Mouse (Mus musculus) intestine, embryonic 15.5 days (tissue): Measurements from ENCODE around the gene Zfp712. TPM values are rescaled to one million over a fixed set of nuclear protein-coding genes. Genes with fewer than 3 reads are reported as not detected.

ENCODE experiments used
- ATAC-seq: fragments of 200-750 bp; cut with Nextera tagmentation; 2 replicates; pipeline ENCODE4 v1.8.0; 2017; ENCODE audit warnings: moderate TSS enrichment, moderate library complexity
- H3K27ac ChIP-seq: fragments of 300-500 bp; sonication (generic); 2 replicates; pipeline ENCODE4 v1.5.1; 2015; ENCODE audit warnings: mild to moderate bottlenecking, inconsistent platforms
- H3K27me3 ChIP-seq: fragments of 300-500 bp; sonication (generic); replicated peaks from 2 replicates; pipeline ENCODE4 v1.6.1; 2015; ENCODE audit warnings: inconsistent platforms
- H3K36me3 ChIP-seq: fragments of 300-500 bp; sonication (generic); 2 replicates; pipeline ENCODE4 v1.6.1; 2015; ENCODE audit warnings: inconsistent platforms
- H3K4me1 ChIP-seq: fragments of 300-500 bp; sonication (generic); replicated peaks from 2 replicates; pipeline ENCODE4 v1.6.1; 2015; ENCODE audit warnings: inconsistent platforms
- H3K4me2 ChIP-seq: fragments of 300-500 bp; sonication (generic); replicated peaks from 2 replicates; pipeline ENCODE4 v1.6.1; 2015; ENCODE audit warnings: mild to moderate bottlenecking, inconsistent platforms
- H3K4me3 ChIP-seq: fragments of 300-500 bp; sonication (generic); replicated peaks from 2 replicates; pipeline ENCODE4 v1.5.1; 2015; ENCODE audit warnings: inconsistent platforms
- H3K9ac ChIP-seq: fragments of 300-500 bp; sonication (generic); 2 replicates; pipeline ENCODE4 v1.6.1; 2015; ENCODE audit warnings: inconsistent platforms
- H3K9me3 ChIP-seq: fragments of 300-500 bp; sonication (generic); 2 replicates; pipeline ENCODE4 v1.6.1; 2016; ENCODE audit warnings: inconsistent platforms
- WGBS: fragments of 180-500 bp; shearing (Covaris S2); methylation state at CpG from one replicate; pipeline ENCODE4 v1.1.7; 2015; 5-methylcytosine and 5-hydroxymethylcytosine counted together
- polyA plus RNA-seq: library from polyadenylated mRNA; unstranded; fragments of >200 nt; fragmentation: Nextera tagmentation; extraction: Ambion mirVana; gene quantifications from 2 replicates; pipeline ENCODE4 v1.2.1, GENCODE M21; 2015

The Zfp712 gene
- polyA plus RNA-seq, 1 experiment from 2014 or later: 3.1 TPM

DNA sequence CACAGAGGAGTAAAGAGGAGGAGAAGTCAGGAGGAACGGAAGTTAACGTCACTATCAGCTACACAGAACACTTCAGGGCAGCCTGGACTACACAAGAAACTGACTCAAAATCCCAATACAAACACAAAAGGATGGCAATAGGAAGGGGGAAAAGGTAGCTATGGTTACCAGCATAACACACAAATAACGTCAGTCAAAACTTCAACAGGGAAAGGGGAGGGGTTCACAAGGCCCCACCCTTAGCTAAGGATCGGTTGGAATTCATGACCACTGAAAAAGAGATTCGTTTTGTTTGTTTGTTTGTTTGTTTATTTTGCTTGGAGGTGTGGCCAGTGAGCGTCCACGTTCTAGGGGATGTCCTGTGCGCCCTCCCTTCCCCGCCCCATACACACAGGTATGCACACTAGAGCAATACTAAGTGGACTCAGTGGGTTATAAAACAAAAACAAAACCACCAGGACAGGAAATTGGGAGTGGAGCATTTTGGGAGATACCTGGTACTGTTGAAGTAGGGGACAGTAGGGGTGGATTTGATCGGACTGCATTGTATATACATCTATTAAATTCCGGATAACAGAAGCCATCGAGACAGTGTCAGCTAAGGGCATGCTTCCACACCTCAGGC lies 697 bp downstream of the Zfp712 start:
- Histone ChIP-seq H3K36me3 (no peaks in the 10 kb centered on the region), H3K4me3 (peak overlapping the region; percentile 60), H3K4me2 (peak overlapping the region; percentile 67), H3K4me1 (0 out of 2 replicates have a peak, but pooled peaks cover 5% of the 10 kb centered on the region), H3K9me3 (no peaks in the 10 kb centered on the region), H3K27ac (peak overlapping the region; percentile 91), H3K27me3 (no peaks in the 10 kb centered on the region), H3K9ac (peak overlapping the region; percentile 60)
- 5% methylated on average over 12 of the region's 12 CpGs for WGBS
- peak; percentile 71 for ATAC-seq

Other genes starting within 250 kb of the Zfp712 start
- gene Gm10767, start 156.3 kb downstream of the Zfp712 start, polyA plus RNA-seq: 1.6 and 1.7 TPM in 2 replicates
- gene Zfp708, start 36.8 kb upstream of the Zfp712 start, polyA plus RNA-seq: 3.6 and 4.6 TPM in 2 replicates
- 2.5 and 3.3 TPM in 2 replicates for gene Gm28557, start 47.4 kb upstream of the Zfp712 start, polyA plus RNA-seq
- gene Rslcan18, start 55.1 kb upstream of the Zfp712 start, polyA plus RNA-seq: 0.09 and 0.20 TPM in 2 replicates
- gene Zfp759, start 60.5 kb upstream of the Zfp712 start, polyA plus RNA-seq: 1.7 and 2.1 TPM in 2 replicates
- 7.5 and 7.8 TPM in 2 replicates for gene Rsl1, start 112.0 kb upstream of the Zfp712 start, polyA plus RNA-seq
- gene Zfp455, start 133.3 kb upstream of the Zfp712 start, polyA plus RNA-seq: 1.4 and 2.0 TPM in 2 replicates
- gene Zfp458, start 217.3 kb upstream of the Zfp712 start, polyA plus RNA-seq: 1.7 TPM in 2 replicates
- gene Zfp457, start 245.3 kb upstream of the Zfp712 start, polyA plus RNA-seq: 0.49 and 0.53 TPM in 2 replicates